Mouse (Mus musculus): ENCODE data around the gene Fut7. TPM values are rescaled to one million over a fixed set of nuclear protein-coding genes. Genes with fewer than 3 reads are reported as not detected.

Gene Fut7
- total RNA-seq, 4 experiments from 2014 or later, result 0.16 to 0.60 TPM; not detected in 2

DNA sequence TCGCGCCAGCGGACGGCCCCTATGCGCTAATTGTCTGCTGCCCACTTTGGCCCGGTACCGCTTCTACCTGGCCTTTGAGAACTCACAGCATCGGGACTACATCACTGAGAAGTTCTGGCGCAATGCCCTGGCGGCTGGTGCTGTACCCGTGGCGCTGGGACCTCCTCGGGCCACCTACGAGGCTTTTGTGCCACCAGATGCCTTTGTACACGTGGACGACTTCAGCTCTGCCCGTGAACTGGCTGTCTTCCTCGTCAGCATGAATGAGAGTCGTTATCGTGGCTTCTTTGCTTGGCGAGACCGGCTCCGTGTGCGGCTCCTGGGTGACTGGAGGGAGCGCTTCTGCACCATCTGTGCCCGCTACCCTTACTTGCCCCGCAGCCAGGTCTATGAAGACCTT, 2.4 kb downstream of the Fut7 start:
- DNase-seq (ENCODE audit: low spot score), result no peak

DNA sequence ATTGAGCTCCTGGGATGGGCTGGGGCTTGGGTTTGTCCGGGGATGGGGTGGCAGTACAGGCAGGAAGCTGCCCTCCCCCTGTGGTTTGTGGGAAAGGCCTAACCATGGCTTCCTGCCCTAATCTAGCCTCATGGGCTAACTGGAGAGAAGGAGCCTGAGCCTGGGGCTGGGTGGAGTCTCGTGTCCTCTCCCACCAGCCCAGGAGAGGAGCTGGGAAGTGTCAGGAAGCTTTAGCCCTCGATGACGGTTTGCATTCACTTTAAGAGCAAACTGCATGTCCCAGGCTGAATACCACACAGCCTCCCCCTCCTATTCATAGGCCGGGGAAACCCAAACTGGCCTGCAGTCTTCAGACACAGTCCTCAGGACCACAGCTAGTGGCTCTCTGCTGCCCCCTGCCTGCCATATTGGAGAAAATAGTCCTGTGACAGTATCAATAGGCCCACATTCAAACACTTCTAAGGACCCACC, 3.7 kb downstream of the Fut7 start:
- DNase-seq (ENCODE audit: low spot score), result peak; percentile 71

- no peak for DNase-seq (ENCODE audit: low spot score)
These were observed 4.2 kb downstream of the Fut7 start for GRCm38 (mm10) chr2:25427256-25427655.

GRCm38 (mm10) chr2:25428442-25429236, 5.6 kb downstream of the Fut7 start, which contains the start of gene Abca2:
Gene Abca2 (plus strand): TSS chr2:25428703.
- DNase-seq (ENCODE audit: low spot score), result peak; percentile 84

GRCm38 (mm10) chr2:25429435-25430180, 6.5 kb downstream of the Fut7 start:
- no peak for DNase-seq (ENCODE audit: low spot score)

DNA sequence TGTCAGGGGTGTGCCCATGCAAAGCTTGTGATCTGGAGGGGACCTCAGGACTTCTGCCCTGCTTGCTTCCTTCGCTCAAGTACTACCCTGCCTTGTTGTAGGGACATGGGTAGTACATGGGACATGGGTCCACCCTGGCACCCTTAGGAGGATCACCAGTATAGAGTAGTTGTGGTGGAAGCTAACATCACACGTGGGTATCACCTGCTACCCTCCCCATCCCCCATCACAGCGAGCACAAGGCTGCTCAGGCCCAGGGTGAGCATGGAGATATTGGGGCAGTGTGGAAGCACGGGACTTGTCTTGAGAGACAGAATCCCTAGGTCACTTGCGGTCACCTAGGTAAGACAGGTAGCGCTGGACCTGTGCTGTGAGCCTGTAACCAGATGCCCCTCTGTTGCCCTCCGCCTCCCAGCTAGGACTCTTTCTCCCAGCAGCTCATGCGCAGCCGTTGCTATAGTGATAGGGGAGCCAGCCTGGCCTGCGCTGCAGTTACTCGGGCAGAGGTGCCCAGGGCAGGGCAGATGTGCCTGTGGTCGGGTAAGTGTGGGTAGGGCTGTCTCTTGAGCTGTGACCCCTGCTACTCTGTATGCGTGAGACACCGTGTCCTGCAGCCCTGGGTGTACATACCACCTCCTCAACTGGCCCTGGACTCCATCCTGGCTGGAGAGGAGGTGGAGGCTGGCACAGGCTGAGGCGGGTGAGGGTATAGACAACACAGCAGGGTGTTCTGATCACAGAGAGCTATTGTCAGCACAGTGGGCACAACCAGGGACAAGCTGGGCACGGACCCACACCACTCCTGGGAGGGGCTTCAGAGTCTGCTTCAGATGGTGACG, 7.5 kb downstream of the Fut7 start:
- no peak for DNase-seq (ENCODE audit: low spot score)

DNA sequence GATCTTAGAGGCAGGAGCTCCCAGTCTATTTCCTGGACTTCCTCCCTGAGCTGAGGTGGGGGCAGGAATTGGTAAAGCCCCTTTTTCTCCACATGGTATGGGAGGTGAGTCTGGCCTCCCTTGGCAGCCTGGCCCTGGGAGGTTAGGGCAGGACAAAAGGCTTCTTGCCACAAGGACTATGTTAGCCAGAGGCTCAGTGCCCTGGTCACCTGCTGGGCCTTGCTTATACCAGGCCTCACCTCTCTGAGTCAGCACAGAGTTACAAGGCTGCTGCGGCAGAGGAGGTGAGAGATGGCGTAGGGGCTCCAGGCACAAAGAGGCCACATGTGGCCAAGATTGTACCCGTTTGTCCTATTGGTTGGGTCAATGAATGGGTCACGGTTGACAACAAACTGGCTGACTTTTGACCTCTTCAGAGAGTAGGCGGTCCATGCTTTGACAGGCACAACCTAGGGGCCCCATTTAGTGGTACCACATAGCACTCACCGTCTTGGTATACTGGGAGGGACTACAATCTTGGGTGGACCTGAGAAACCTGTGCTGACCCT, 8.3 kb downstream of the Fut7 start:
- DNase-seq (ENCODE audit: low spot score), result no peak

GRCm38 (mm10) chr2:25432326-25433098, 9.4 kb downstream of the Fut7 start:
- DNase-seq (ENCODE audit: low spot score), result no peak

- no peak for DNase-seq (ENCODE audit: low spot score)
These were observed 10.0 kb downstream of the Fut7 start for GRCm38 (mm10) chr2:25433101-25433500.

GRCm38 (mm10) chr2:25434292-25434691, 11.2 kb downstream of the Fut7 start:
- no peak for DNase-seq (ENCODE audit: low spot score)

DNA sequence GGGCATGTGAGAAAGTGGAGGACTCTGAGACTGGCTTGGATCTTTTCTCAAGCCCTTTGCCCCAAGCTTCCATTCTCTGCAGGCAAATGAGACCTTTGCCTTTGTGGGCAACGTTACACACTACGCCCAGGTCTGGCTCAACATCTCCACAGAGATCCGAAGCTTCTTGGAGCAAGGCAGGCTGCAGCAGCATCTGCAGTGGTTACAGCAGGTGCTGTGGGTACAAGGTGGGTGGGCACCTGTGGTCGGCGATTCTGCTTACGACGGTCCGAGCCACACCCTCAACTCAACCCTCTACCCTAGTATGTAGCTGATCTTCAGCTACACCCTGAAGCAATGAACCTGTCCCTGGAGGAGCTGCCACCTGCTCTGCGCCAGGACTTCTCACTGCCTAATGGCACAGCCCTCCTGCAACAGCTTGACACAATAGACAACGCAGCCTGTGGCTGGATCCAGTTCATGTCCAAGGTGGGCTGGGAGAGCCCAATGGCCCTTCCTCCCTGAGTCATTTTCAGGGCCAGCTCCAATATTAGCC, 13.3 kb downstream of the Fut7 start:
- no peak for DNase-seq (ENCODE audit: low spot score)

DNA sequence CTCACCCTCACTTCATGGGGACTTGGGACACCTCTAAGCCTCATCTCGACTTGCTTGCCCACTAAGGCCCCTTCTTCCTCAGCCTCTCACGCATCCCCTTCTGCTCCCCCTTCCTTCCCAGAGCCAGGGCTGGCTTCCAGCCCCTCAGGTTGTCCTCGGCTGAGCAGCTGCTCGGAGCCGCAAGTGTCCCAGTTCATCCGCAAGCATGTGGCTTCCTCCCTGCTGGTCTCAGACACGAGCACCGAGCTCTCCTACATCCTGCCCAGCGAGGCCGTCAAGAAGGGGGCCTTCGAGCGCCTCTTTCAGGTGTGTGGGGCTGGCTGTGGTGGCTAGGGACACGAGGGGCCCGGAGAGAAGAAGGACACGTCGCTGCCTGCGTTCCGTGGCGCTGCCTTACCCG, 18.0 kb downstream of the Fut7 start:
- no peak for DNase-seq (ENCODE audit: low spot score)

DNA sequence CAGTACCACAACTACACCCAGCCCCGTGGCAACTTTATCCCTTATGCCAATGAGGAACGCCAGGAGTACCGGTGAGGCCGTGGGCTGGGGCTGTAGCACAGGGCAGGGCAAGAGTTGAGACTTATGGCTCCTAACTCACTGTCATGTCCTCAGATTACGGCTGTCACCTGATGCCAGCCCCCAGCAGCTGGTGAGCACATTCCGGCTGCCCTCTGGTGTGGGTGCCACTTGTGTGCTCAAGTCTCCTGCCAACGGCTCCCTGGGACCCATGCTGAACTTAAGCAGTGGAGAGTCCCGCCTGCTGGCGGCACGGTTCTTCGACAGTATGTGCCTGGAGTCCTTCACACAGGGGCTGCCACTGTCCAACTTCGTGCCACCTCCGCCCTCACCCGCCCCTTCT, 19.6 kb downstream of the Fut7 start:
- no peak for DNase-seq (ENCODE audit: low spot score)

- no peak for DNase-seq (ENCODE audit: low spot score)
These were observed 28.0 kb downstream of the Fut7 start for GRCm38 (mm10) chr2:25450853-25451647.

GRCm38 (mm10) chr2:25452951-25453350, 29.9 kb downstream of the Fut7 start:
- DNase-seq (ENCODE audit: low spot score), result no peak

GRCm38 (mm10) chr2:25456205-25456953, 33.3 kb downstream of the Fut7 start, which contains the start of gene Clic3:
Gene Clic3 (plus strand): TSS chr2:25456838.
- no peak for DNase-seq (ENCODE audit: low spot score)

DNA sequence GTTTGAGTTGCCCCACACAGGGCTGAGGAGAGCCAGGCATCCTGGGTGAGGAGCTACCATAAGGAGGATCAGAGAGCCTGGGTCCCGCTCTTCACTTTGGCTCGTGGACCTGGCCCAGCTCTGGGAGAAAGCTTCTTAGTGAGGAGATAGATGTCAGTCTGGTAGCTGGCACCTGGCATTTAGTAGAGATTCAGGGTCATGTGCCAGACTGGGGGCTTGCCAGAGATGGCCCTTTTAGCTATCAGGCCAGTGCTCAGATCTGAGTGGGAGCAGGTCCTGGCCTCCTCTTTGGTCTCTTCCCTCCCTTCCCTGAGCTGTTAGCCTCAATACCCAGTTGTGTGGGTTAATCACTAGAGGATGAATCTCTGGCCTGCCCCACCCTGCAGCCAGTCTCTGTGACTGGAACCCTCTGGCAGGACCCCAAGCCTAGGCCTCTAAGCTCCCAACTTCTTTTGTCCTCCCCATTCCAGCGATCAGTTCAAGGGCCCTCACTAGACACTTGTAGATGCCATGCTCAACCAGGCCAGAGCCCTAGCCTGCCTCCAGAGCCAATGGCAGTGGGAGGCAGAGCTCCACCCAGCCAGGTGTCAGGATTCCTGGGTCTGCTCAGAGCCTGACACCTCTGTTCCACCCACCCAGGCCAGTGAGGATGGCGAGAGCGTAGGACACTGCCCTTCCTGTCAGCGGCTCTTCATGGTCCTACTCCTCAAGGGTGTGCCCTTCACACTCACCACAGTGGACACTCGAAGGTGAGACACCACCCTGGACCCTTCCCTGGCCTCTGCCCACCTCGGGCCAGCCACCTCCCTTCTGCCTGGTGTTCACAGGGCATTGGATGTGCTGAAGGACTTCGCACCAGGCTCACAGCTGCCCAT, 34.2 kb downstream of the Fut7 start:
- DNase-seq (ENCODE audit: low spot score), result no peak

DNA sequence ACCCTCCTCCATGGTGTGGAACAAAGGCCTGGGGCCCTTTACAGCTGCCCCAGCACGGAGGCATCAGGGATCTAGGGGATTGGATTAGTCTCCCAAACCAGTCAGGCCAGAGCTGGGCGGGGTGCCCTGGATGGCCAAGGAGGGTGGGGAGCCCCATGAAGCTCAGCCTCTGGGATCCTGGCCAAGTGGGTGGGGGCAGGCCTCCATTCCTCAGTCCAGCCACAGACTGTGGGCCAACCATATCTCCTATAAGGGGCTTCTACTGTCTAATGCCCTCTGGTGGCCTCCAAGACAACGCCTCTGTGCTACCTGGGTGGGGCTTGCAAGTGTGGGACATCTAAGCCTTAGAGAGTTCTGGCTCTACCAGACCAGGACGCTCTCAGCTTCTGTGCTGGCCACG, 35.8 kb downstream of the Fut7 start:
- DNase-seq (ENCODE audit: low spot score), result no peak

Data from heart, adult 8-10 months (tissue).